Mouse (Mus musculus) thymus, postnatal 10 days (tissue): ENCODE results near the gene Gabpb1.
"Not testable (repeated sequence)": the region's sequence is repeated elsewhere in the genome, so short reads cannot be mapped to it uniquely, and the experiment has no call there.

Experiments
- DNase-seq, 2 experiments: peaks; one replicate each; pipeline ENCODE4 v3.0.0; 2021; ENCODE audit warnings: low spot score in 2 of 2

Gabpb1 gene

GRCm38 (mm10) chr2:126644768-126645167, 31.4 kb downstream of the Gabpb1 start:
- no peak for DNase-seq

GRCm38 (mm10) chr2:126640298-126640697, 35.8 kb downstream of the Gabpb1 start:
- no peak for DNase-seq

GRCm38 (mm10) chr2:126635939-126636823, 40.0 kb downstream of the Gabpb1 start:
- DNase-seq = no peak

- no peak for DNase-seq
Measured at GRCm38 (mm10) chr2:126633165-126633564, 43.0 kb downstream of the Gabpb1 start.

GRCm38 (mm10) chr2:126628455-126628995, 47.6 kb downstream of the Gabpb1 start:
- DNase-seq = no peak

- DNase-seq = no peak
Measured at GRCm38 (mm10) chr2:126623138-126623537, 53.0 kb downstream of the Gabpb1 start.

- DNase-seq = no peak
Measured at GRCm38 (mm10) chr2:126622455-126622854, 53.7 kb downstream of the Gabpb1 start.

DNA sequence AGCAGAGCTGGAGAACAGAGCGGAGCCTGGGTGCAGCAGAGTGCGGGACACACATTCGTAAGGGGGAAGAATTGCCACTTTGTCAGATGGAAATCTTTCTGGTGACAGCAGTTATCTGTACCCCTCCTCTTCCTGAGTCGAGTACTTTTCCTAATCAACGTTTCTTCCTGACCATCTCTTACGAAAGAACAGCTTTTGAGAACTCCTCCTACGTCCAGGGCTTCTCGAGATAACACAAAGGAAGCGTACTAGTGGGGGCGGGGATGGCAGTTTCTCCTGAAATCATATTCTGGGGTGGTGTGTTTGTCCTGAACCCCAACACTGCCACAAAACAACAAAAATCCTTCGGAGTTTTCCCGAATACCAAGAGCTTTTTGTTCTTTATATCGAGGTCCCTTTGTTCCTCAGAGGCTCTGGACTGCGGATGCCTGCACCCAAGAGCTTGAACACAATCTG, 56.9 kb downstream of the Gabpb1 start, which contains the start of gene Hdc:
Gene Hdc (minus strand): TSS at position 51 of the 456 bp plus-strand sequence.
- no peak for DNase-seq

- DNase-seq = no peak
Measured at GRCm38 (mm10) chr2:126618470-126619179, 57.5 kb downstream of the Gabpb1 start.

DNA sequence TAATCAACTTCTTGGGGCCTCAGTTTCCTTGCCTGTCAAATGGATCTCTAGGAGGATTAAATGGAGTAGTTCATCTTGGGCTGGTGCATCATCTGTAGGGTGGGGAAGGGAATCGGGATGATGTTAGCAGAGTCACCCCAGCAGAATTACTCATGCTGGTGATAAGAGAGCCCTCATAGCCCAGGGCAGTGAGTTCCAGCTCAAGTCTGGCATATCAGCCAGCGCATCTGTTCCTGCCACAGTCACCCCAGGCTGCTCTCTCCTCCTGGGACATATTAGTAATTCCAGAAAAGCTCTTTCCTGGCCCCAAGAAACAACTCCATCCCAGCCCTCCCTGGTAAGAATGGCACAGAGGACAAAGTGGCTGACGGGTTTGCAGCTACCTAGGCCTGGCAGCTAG, 60.8 kb downstream of the Gabpb1 start:
- no peak for DNase-seq

GRCm38 (mm10) chr2:126609600-126609999, 66.5 kb downstream of the Gabpb1 start:
- DNase-seq = not testable (repeated sequence)

GRCm38 (mm10) chr2:126607553-126608203, 68.5 kb downstream of the Gabpb1 start:
- DNase-seq = no peak

DNA sequence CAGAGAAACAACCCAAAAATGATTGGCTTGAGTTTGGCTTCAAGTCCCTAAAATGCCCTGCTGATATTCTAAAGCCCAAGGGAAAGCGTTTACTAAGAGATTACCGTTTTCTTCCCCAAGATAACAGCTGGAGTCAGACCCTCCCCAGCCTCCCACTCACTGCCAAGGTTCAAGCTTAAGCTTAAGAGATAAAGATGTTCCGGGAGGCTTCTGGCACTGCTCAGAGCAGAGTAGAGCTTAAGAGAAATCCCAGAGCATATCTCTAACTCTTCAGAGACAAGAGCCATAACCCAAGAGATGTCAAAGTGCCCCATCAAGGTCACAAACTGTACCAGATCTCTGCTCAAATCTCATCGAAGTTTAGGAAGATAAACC, 69.5 kb downstream of the Gabpb1 start:
- no peak for DNase-seq

DNA sequence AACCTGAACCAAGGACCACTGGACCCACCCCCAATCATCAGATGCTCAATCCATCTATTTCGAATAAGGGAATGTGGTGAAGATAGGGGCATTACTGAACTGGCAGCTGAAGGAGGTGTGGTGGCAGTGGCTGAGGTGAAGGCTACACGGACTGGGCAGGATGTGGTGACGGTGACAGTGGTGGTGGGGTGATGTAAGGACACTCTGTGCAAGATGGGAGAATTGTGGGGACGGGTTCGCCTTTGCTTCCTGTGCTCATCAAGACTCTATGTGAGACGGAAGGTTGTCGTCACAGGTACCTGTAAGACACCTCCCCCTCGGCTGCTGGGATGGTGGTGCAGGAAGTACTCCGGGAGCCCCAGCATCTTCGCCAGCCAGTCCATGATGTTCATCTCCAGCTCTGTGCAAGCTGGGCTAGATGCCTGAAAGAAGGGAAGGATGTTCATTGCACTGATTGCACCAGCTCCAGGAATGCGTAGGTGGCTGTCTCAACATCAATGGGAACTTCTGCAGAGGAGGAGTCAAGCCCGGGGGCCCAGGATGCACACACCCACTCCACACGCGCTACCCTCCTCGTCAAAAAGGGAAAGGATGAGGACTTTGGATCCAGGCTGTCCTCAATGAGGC, 70.0 kb downstream of the Gabpb1 start:
- peak in 1 of 2 experiments; percentile 11 for DNase-seq

DNA sequence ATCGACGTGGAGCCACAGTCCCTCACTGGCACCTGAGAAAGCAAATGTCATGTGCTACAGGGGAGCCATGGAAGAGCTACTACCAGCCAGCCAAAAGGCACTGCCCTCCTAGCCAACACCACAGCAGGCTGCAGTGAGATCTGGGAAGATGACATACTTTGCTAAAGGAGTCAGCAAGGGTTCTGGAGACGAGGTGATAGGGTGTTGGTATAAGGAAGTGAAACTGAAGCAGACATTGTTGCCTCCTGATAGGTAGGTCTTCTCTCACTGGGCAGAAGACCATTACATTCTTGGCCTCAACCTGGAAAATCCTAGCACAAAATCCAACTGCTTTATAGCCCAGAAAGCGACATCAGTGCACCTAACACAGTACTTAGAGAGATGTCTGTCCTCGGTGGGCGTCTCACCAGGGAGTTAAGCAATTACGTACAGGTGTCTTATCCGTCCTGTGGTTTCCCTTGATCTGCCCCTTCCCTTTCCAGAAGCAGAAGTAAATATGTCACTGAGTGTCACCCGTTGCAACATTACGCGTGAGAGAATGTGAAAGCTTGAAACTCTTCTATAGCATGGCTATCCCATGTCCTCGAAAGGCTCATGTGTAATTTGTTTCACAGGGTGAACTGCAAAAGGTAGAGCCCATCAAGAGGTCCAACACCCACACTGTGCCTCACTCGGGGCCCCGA, 74.1 kb downstream of the Gabpb1 start:
- no peak for DNase-seq

DNA sequence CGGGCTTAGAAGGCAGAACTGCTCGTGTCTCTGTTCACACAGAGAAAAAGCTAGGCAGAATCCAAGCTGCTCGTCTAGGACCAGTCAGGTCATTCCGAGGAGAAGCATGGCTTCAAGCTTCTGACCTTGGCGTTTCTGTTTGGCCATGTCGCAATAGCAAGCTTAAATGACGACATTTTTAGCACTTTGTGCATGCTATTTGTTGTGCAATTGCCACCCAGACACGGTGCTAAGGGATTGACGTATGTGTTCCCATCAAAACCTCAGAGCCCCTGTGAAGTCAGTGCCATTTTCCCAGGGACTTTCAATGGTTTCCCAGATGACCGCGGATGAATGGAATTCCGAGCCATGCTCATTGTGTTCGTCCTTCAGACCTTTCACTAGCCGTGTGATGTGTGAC, 75.6 kb downstream of the Gabpb1 start:
- DNase-seq = no peak

DNA sequence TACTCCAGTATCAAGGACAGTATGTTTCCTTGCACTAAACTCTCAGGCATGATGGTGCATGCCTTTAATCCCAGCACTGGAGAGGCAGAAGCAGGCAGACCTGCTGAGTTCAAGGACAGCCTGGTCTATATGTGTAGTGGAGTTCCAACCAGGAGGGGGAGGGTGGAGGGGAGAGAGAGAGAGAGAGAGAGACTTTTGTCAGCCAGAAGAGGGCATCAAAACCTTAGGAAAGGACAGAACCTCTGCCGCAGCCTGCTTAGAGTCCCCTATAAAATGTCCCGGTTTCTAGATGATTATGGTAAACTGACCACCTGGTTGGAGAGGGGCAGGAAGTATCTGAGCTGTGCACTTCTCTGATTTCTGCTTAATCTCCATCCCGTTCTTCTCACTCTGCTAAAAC, 77.1 kb downstream of the Gabpb1 start:
- DNase-seq = peak in 1 of 2 experiments; percentile 26

GRCm38 (mm10) chr2:126598359-126598758, 77.8 kb downstream of the Gabpb1 start:
- no peak for DNase-seq

GRCm38 (mm10) chr2:126597279-126598241, 78.6 kb downstream of the Gabpb1 start:
- DNase-seq = no peak
